Mouse (Mus musculus) ES-E14 (cell line): ENCODE measurements around the gene Bace2. TPM values are rescaled to one million over a fixed set of nuclear protein-coding genes. Genes with fewer than 3 reads are reported as not detected.
A peak's percentile ranks its signal among the peaks of the same experiment; 100 is the strongest.

Source experiments
- DNase-seq: peaks from one replicate; pipeline ENCODE4 v3.0.0-alpha.2; 2013; ENCODE audit warnings: low read depth, low spot score
- H3K27ac ChIP-seq: 2 replicates; pipeline ENCODE4 v1.5.1; 2012; ENCODE audit warnings: low read depth, mild to moderate bottlenecking, low read length, moderate library complexity, mixed read lengths; ENCODE audit not compliant: poor library complexity, insufficient read depth, severe bottlenecking
- H3K36me3 ChIP-seq: 2 replicates; pipeline ENCODE4 v1.6.1; 2012; ENCODE audit warnings: mild to moderate bottlenecking, low read length, moderate library complexity, mixed read lengths; ENCODE audit not compliant: control insufficient read depth, poor library complexity, insufficient read depth, severe bottlenecking
- H3K4me1 ChIP-seq, 2 experiments: fragments of 150-350 bp in 1 of 2; sonication (generic) in 1 of 2; 2 replicates each; pipeline ENCODE4 v1.6.1; 2012; ENCODE audit warnings: low read length in 2 of 2, mild to moderate bottlenecking in 1 of 2, mixed read lengths in 1 of 2; ENCODE audit not compliant: control insufficient read depth in 2 of 2, insufficient read depth in 2 of 2, poor library complexity in 1 of 2
- H3K4me3 ChIP-seq, 2 experiments: fragments of 150-350 bp in 1 of 2; sonication (generic) in 1 of 2; 2 replicates each; pipeline ENCODE4 v1.5.1; 2012; ENCODE audit warnings: low read length in 2 of 2, low read depth in 1 of 2, mild to moderate bottlenecking in 1 of 2, mixed read lengths in 1 of 2; ENCODE audit not compliant: insufficient read depth in 1 of 2, poor library complexity in 1 of 2, severe bottlenecking in 1 of 2
- H3K9ac ChIP-seq: 2 replicates; pipeline ENCODE4 v1.6.1; 2012; ENCODE audit warnings: low read depth, mild to moderate bottlenecking, low read length, mixed read lengths; ENCODE audit not compliant: poor library complexity, insufficient read depth, severe bottlenecking
- H3K9me3 ChIP-seq: fragments of 150-350 bp; sonication (generic); 2 replicates; pipeline ENCODE4 v1.6.1; 2012; ENCODE audit warnings: low read depth, mild to moderate bottlenecking, low read length; ENCODE audit not compliant: control insufficient read depth, insufficient read depth
- CHD2 ChIP-seq: IDR thresholded peaks from 2 replicates; pipeline ENCODE4 v1.6.1; 2014; ENCODE audit warnings: mild to moderate bottlenecking, low read depth, low read length, inconsistent platforms
- HCFC1 ChIP-seq: IDR thresholded peaks from 2 replicates; pipeline ENCODE4 v1.6.1; 2012; ENCODE audit warnings: low read length, inconsistent platforms, borderline replicate concordance; ENCODE audit not compliant: insufficient read depth
- MAFK ChIP-seq: IDR thresholded peaks from 2 replicates; pipeline ENCODE4 v1.6.1; 2014; ENCODE audit warnings: mild to moderate bottlenecking, low read depth, low read length, inconsistent platforms; ENCODE audit not compliant: insufficient read depth
- ZC3H11A ChIP-seq: IDR thresholded peaks from 2 replicates; pipeline ENCODE4 v1.6.1; 2012; ENCODE audit warnings: low read depth, mild to moderate bottlenecking, inconsistent platforms, low read length, borderline replicate concordance
- ZNF384 ChIP-seq: IDR thresholded peaks from 2 replicates; pipeline ENCODE4 v1.6.1; 2012; ENCODE audit warnings: low read depth, low read length, inconsistent platforms
- in situ Hi-C, 2 experiments: fragments of 600-800 bp; cut with MboI; formaldehyde crosslinking; loops; one replicate each; pipeline ENCODE4 v1.15.1; 2025; ENCODE audit warnings: low sequenced_read_pairs in 2 of 2, inconsistent platforms in 1 of 2; ENCODE audit not compliant: unreplicated experiment in 2 of 2
- total RNA-seq: library from RNA; depleted of rRNA; stranded (reverse); fragments of 300-350 nt; gene quantifications from 2 replicates; pipeline ENCODE4 v1.2.3, GENCODE M21; 2012

Gene Bace2
- total RNA-seq, 1 experiment = 0.54 TPM

- H3K9me3 ChIP-seq = no peaks in the 10 kb centered on the region
Observed at GRCm38 (mm10) chr16:97328602-97329001, 27.9 kb upstream of the Bace2 start.

GRCm38 (mm10) chr16:97353013-97353412 is 3.5 kb upstream of the Bace2 start:
- Histone ChIP-seq H3K9ac (no peak overlapping the region), H3K4me1 (no peaks in the 10 kb centered on the region), H3K9me3 (no peaks in the 10 kb centered on the region), H3K27ac (no peak overlapping the region), H3K4me3 (no peak overlapping the region), H3K36me3 (no peaks in the 10 kb centered on the region)
- no peak for DNase-seq
- in situ Hi-C loops = no loop called here
- TF ChIP-seq ZNF384 (no peak), MAFK (no peak), HCFC1 (no peak), CHD2 (no peak), ZC3H11A (no peak)

More at GRCm38 (mm10) chr16:97328602-97329001, 27.9 kb upstream of the Bace2 start:
- no peak overlapping the region for H3K9ac ChIP-seq
- no peaks in the 10 kb centered on the region for H3K4me1 ChIP-seq
- in situ Hi-C loops = no loop called here
- TF ChIP-seq CHD2 (no peak), MAFK (no peak), ZNF384 (no peak), HCFC1 (no peak), ZC3H11A (no peak)
- DNase-seq = no peak
- H3K4me3 ChIP-seq = no peak overlapping the region
- no peak overlapping the region for H3K27ac ChIP-seq
- H3K36me3 ChIP-seq = no peaks in the 10 kb centered on the region

- H3K4me1 ChIP-seq = no peaks in the 10 kb centered on the region
- DNase-seq = no peak
- no peaks in the 10 kb centered on the region for H3K36me3 ChIP-seq
- TF ChIP-seq CHD2 (no peak), MAFK (no peak), ZC3H11A (no peak), ZNF384 (no peak), HCFC1 (no peak)
- no peak overlapping the region for H3K9ac ChIP-seq
- H3K9me3 ChIP-seq = no peaks in the 10 kb centered on the region
- no peak overlapping the region for H3K27ac ChIP-seq
- in situ Hi-C loops = no loop called here
- no peak overlapping the region for H3K4me3 ChIP-seq
Observed at GRCm38 (mm10) chr16:97354632-97355031, 1.9 kb upstream of the Bace2 start.

- no peak overlapping the region for H3K27ac ChIP-seq
- H3K9me3 ChIP-seq = no peaks in the 10 kb centered on the region
- TF ChIP-seq ZC3H11A (no peak), HCFC1 (no peak), CHD2 (no peak), ZNF384 (no peak), MAFK (no peak)
- no peaks in the 10 kb centered on the region for H3K4me1 ChIP-seq
- H3K4me3 ChIP-seq = peak overlapping the region; percentile 58 to 69; a peak in 3 of 4 replicates
- peak; percentile 2 for DNase-seq
- H3K36me3 ChIP-seq = no peaks in the 10 kb centered on the region
- in situ Hi-C loops = no loop called here
- no peak overlapping the region for H3K9ac ChIP-seq
Observed at GRCm38 (mm10) chr16:97357188-97357821, 763 bp downstream of the Bace2 start.
